Mouse (Mus musculus) stomach, postnatal 0 days (tissue): ENCODE results near the gene Grid1.

Experiments used
- CTCF ChIP-seq: IDR thresholded peaks from 2 replicates; pipeline ENCODE4 v1.5.1; 2016; ENCODE audit warnings: antibody characterized with exemption, low read depth, mild to moderate bottlenecking, moderate library complexity
- EP300 ChIP-seq: optimal IDR thresholded peaks from 2 replicates; pipeline ENCODE3; 2016; ENCODE audit warnings: antibody characterized with exemption

DNA sequence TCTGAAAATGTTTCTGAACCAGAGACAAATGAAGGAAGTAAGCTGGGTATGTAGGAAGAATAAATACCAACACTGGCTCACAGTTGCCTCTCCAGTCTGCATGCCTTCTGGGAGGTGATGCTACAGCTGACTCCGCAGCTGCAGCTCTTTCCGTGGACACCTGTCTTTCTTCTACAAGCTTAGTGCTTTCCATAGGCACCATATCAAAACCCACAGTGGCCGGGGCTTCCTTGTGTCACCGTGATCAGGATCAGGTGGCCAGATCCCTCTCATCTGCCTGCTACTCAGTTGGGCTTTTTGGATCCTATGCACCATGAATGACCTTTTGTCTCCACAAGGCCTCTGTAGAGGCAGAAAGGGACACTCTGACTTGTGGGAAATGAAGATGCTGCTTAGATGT lies 272.7 kb downstream of the Grid1 start:
- TF ChIP-seq EP300 = no peak
- no peak for TF ChIP-seq CTCF
